Mouse (Mus musculus): Measurements from ENCODE around the gene Fam160a1. TPM values are rescaled to one million over a fixed set of nuclear protein-coding genes. Genes with fewer than 3 reads are reported as not detected.

Gene Fam160a1
- polyA plus RNA-seq, 1 experiment = not detected

DNA sequence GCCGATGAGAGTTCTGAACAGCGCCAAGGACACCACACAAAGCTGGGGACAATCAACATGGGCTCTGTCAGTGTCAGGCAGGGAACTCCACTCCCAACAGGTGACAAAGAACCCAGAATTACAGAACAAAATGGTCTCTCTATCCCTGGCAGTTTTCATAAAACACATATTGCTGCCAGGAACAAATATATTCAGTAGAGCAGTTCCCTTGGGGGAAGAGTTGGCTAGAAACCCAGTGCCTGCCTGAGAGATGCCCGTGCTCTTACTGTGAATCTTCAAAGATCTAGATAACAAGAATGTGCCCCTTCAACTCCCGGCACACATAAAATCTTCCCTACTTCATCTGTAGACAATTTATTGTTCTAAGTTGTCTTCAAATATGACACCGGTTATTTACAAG, 133.5 kb downstream of the Fam160a1 start:
- TF ChIP-seq GATA1 (IDR thresholded peaks at IDR 0.05; ENCODE audit: low read length) = no peak

DNA sequence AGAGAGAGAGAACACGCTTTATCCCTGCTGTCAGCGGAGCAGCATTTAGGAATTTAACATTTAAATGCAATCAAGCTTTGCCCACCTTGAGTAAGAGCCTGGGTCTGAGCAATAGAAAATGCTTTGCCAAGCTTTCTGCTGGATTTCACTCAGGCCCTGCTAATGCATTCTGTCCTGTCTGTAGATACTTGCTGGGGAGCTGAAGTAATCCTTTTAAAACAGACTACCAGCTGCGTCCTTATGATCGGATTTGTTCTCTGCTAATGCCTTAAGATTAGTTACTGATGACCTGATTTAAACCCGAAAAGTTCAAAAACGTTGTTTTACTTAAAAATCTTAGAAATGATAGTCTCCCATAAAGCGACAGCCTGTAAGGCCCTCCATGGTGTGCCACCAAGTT, 136.0 kb downstream of the Fam160a1 start:
- TF ChIP-seq GATA1 (IDR thresholded peaks at IDR 0.05; ENCODE audit: low read length) = no peak

- no peak for TF ChIP-seq GATA1 (IDR thresholded peaks at IDR 0.05; ENCODE audit: low read length)
Measured at GRCm38 (mm10) chr3:85679960-85680359, 137.1 kb downstream of the Fam160a1 start.

DNA sequence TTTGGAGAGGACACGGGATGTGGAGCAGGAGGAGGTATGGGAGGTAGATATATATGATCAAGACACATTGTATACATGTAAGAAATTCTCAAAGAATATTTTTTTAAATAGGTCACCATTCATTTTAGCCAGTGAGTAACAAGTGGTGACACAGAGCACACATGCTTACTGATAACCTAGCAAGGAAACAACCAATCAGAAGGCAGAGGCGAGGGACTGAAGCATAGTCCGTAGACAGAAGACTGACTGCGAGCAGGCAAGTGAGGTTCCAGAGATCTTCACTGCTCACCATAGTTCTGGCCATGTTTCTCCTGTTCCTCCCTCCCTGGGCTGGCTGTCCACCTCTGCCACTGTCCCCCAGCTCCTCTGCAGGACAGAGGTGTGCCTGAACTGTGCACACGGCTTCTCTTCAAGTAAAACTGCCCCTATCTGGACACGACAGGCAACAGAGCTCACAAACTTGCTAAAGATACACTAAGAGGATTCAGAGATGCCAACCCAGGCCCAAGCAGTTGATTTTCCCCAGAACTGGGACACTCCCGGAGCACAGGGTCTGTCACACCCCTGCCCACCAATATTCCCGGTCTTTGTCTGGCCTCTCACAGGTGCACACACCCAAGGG, 137.7 kb downstream of the Fam160a1 start:
- no peak for TF ChIP-seq GATA1 (IDR thresholded peaks at IDR 0.05; ENCODE audit: low read length)

GRCm38 (mm10) chr3:85677952-85678351, 139.1 kb downstream of the Fam160a1 start:
- no peak for TF ChIP-seq GATA1 (IDR thresholded peaks at IDR 0.05; ENCODE audit: low read length)

DNA sequence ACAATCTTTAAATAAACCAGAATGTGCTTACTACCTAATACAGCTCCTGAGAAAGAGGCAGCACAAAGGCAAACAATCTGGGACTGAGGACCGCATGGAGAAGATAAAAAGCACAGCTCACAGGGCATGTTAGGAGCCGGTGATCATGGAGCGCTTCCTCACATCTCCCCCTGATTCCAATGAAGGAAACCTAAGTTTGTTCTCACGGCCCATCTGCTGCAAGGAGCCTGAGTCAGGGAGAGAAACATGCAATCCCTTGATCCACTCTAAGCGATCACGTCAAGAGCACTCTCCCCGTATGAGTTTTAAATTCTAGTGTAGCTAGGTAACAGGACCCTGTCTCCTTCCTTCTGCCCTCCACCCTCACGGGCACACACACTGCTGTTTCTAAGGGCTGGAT, 140.0 kb downstream of the Fam160a1 start:
- no peak for TF ChIP-seq GATA1 (IDR thresholded peaks at IDR 0.05; ENCODE audit: low read length)

- no peak for TF ChIP-seq GATA1 (IDR thresholded peaks at IDR 0.05; ENCODE audit: low read length)
Measured at GRCm38 (mm10) chr3:85669844-85670243, 147.2 kb downstream of the Fam160a1 start.

DNA sequence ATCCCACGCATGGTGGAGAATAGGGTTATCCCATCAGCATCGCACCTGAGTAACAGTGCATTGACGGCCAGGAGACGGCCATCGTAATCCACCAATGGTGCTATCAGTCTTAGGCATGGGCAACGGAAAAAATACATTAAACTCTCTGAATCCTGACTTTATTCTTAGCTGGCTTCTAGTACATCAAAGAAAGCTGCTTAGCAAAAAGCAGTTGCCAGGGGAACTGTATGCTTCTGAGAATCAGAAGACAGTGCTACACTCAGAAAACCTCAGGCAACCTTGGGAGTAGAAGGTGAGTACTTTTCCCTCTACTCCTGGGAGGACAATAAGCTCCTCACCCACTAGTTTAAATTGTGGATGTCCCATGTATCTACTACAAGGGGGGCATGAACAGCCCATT, 149.4 kb downstream of the Fam160a1 start:
- TF ChIP-seq GATA1 (IDR thresholded peaks at IDR 0.05; ENCODE audit: low read length) = no peak

DNA sequence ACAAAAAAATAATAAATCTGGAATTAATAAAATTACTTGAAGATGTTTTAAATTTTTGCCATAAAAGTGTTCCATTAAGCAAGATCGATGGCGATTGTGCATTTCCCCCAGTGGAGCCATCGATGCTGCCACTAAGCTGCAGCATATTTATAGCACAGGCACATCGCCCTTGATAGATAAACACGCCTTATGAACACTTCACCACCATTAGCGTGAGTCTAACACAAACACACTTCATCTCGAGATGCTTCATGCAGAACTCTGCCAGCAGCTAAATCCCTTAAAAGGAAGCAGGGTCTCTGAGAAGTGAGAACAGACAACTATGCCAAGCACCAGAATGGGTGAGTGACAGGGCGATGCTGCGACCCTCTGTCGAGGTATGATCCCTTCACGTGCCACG, 150.4 kb downstream of the Fam160a1 start:
- TF ChIP-seq GATA1 (IDR thresholded peaks at IDR 0.05; ENCODE audit: low read length) = no peak

- no peak for TF ChIP-seq GATA1 (IDR thresholded peaks at IDR 0.05; ENCODE audit: low read length)
Measured at GRCm38 (mm10) chr3:85666166-85666565, 150.9 kb downstream of the Fam160a1 start.

GRCm38 (mm10) chr3:85664591-85665171, 152.4 kb downstream of the Fam160a1 start:
- no peak for TF ChIP-seq GATA1 (IDR thresholded peaks at IDR 0.05; ENCODE audit: low read length)

GRCm38 (mm10) chr3:85663826-85664225, 153.3 kb downstream of the Fam160a1 start:
- TF ChIP-seq GATA1 (IDR thresholded peaks at IDR 0.05; ENCODE audit: low read length) = no peak

GRCm38 (mm10) chr3:85661926-85662813, 154.9 kb downstream of the Fam160a1 start:
- TF ChIP-seq GATA1 (IDR thresholded peaks at IDR 0.05; ENCODE audit: low read length) = no peak

GRCm38 (mm10) chr3:85659681-85660080, 157.4 kb downstream of the Fam160a1 start:
- no peak for TF ChIP-seq GATA1 (IDR thresholded peaks at IDR 0.05; ENCODE audit: low read length)

- no peak for TF ChIP-seq GATA1 (IDR thresholded peaks at IDR 0.05; ENCODE audit: low read length)
Measured at GRCm38 (mm10) chr3:85655538-85655937, 161.6 kb downstream of the Fam160a1 start.
